Mouse (Mus musculus) gonadal fat pad, adult 2 months (tissue): Measurements from ENCODE around the gene Otulinl. TPM values are rescaled to one million over a fixed set of nuclear protein-coding genes. Genes with fewer than 3 reads are reported as not detected.
A peak's percentile ranks its signal among the peaks of the same experiment; 100 is the strongest.

Experiments used
- DNase-seq: peaks from one replicate; pipeline ENCODE4 v3.0.0-alpha.2; 2012; ENCODE audit warnings: low read depth
- polyA plus RNA-seq: library from polyadenylated mRNA; depleted of rRNA; stranded (reverse); fragments of >200 nt; gene quantifications from 2 replicates; pipeline ENCODE4 v1.2.3, GENCODE M21; 2012

The Otulinl gene
- polyA plus RNA-seq, 1 experiment = 7.3 TPM

DNA sequence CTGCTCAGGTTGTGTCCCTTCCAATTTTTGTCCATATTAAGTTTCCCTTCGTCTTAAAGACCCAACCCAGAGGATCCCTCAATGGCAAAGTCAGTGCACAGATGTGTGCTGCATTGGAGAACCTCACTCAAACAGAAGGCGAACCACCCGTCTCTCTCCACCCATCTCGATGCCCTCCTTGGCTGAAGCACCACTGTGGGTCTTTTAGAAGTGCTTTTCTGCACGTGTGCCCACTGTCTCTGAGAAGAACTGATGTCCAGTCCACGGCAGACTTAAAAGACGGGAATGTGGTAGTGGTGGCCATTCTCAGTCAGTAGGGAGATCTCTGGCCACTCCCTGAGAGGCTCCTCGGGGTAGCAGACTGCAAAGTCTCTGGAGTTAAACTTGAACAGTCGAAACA lies 24.8 kb downstream of the Otulinl start:
- no peak for DNase-seq

DNA sequence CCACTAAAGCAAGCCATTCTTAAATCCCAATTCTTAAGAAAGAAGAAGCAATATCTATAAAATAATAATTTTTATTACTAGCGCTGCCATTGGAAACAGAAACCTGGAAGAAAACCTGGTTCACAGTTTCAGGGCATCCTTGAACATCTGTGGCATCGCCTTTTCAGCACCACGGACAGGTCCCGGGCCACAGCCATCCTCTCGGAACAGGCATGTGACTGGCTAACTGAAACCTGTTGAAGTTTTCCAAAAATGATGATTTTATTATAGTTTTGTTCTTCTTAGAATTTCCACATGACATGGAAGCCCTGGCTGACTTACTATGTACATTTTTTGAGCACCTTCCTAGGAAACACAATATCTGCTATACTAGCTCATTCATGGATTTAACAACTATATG lies 26.4 kb downstream of the Otulinl start:
- no peak for DNase-seq

DNA sequence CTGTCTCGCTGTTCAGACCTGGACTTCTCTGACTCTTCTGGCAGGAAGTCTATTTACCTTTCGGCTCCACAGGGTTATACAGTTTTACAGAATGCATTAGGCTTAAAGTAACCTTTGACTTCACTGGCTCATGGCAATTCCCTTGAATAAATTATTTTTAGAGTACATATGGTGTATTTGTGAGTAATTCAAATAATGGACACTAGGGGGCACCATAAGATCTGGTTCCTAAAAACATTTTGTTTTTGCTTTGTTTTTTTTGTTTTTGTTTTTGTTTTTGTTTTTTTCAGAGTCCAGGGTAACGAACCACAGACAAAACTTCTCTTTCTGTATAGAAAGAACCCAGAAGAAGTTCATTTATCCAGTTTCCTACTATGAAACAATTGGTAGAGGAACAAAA lies 33.7 kb downstream of the Otulinl start:
- no peak for DNase-seq

DNA sequence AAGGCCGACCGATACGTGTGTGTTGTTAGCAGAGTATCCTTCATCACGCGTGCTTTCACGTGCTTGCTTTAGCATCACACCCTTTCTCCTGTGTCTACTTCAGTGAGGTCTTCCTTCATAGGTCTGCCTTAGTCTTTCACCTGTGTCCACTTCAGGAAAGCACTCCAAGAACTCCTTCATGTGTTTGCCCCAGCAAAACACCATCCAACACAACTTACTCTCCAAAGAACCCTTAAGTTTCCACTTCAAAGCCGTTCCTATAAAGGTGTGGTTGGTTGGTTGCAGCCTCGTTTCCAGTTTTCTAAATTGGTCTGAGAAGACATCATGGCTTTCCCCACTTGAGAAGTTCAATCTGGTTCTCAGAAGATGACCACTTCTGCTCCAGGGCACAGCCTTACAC lies 34.7 kb downstream of the Otulinl start:
- DNase-seq = no peak

DNA sequence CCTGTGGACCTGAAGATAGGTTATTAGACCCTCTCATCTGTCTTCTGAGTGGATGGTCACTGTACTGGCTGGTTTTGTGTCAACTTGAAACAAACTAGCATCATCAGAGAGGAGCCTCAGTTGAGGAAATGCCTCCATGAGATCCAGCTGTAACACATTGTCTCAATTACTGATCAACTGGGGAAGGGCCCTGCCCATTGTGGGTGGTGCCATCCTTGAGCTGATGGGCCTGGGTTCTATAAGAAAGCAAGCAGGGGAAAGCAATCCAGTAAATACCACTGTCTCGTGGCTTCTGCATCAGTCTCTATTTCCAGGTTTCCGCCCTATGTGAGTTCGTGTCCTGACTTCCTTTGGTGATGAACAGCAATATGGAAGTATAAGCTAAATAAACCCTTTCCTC lies 36.1 kb downstream of the Otulinl start:
- no peak for DNase-seq

DNA sequence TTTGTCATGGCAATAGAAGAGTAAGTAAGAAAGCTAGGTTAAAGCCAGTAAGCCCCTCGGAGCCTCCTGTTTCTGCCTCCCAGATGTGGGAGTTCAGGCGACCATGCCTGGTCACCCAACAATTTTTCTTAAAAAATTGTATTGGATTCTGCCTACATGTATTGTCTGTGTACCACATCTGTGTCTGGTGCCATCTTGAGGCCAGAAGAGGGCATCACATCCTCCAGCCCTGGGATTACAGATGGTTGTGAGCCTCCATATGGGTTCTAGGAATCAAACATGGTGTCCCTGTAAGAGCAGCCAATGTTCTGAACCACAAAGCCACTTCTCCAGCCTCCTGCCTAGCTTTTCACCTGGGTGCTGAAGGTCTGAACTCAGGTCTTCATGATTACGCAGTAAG lies 38.5 kb downstream of the Otulinl start:
- DNase-seq = no peak

DNA sequence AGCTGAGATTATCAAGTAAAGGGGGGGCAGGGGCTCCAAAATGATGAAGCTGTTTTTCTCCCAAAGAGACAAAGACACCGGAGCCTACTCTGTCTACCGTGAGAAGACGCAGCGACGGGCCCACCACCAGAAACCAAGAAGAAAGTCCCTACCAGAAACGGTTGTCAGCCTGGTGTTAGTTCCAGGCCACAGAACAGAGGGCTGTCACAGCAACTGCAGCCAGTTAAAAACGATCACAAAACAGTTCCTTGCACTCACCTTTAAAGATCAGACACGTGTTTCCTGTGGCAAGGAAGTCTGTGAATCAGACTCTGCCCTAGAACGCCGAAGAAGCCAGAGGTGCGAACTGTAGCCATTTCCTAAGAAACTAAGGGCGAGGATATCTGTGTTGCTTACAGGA lies 40.2 kb downstream of the Otulinl start:
- no peak for DNase-seq

DNA sequence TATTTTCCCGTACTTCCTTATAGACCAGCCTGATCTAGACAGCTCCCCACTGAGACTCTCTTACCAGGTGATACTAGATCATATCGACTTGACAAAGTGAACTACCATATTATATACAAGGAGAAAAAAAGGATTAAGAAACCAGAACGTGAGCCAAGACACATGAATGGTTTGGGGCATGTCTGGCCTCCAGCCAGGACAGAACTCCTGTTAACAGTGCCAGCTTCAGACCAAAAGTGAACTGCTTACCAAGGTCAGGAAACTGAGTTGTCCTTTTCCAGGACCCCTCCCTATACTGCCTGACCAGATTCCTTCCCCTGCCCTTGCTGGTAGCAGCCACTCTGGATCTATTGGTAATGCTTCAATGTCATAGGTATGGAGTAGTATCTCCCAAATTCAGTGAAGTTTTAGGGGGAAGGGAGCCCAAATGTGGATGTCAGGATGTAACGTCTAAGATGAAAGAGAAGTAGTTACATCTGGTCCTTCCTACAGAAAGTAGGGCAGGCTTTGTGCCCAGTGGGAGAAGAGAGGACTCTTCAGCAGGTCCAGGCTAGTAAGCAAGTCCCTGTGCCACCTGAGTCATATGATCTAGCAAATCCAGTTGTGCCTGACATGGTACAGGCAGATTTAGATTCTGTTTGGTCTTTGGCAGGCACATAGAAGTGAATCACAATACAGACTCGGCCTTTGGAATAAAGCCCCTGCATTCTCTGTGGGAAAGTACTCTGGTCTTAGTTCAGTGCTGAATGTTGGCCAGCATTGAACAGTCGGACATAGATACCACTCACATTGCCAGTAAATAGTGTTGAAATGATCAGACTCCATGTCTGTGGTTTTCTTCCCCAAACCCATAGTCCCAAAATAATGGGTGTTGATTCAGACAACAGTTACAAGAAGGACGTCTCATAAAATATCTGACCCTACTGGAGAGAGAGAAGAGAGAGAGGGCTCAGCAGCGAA lies 47.2 kb downstream of the Otulinl start:
- peak; percentile 95 for DNase-seq

DNA sequence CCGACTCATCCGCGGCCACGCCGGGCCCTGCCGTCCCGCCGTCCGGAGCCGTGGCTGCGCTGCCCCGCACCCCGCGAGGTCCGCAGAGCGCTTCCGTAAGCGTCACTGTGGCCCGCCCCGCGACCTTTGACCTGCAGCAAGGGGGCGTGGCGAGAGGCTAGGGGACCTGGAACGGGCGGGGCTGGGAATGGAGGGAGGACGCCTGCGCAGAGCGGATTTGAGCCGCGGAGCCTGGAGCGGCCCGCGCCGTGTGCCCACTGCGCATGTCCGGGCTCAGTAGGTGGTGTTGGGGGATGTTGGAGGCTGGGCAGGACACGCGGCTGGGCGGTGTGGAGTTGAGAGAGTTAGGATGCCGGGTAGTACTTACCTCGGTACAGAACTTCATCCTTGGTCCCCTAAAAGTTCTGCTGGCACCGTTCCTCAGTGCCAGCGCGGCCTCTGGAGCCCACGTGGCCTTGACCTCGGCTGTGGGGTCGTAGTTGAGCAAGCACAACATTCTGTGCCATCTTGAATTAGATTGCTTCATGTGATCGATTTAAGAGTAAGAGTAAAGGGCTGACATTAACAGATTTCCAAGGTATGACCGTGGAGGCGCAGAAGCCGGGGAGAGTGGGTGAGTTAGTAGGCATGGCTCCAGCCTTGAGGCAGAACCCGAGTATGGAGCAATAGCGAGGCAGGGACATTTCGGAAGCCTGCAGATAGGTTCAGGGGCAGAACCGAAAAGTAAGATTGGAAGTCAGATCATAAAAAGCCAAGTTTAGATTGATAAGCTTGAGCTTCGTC lies 50.6 kb downstream of the Otulinl start, which contains the start of gene Otulin:
Gene Otulin, minus strand, starts transcription at position 93 of the 783 bp plus-strand sequence.
- peak; percentile 60 for DNase-seq

DNA sequence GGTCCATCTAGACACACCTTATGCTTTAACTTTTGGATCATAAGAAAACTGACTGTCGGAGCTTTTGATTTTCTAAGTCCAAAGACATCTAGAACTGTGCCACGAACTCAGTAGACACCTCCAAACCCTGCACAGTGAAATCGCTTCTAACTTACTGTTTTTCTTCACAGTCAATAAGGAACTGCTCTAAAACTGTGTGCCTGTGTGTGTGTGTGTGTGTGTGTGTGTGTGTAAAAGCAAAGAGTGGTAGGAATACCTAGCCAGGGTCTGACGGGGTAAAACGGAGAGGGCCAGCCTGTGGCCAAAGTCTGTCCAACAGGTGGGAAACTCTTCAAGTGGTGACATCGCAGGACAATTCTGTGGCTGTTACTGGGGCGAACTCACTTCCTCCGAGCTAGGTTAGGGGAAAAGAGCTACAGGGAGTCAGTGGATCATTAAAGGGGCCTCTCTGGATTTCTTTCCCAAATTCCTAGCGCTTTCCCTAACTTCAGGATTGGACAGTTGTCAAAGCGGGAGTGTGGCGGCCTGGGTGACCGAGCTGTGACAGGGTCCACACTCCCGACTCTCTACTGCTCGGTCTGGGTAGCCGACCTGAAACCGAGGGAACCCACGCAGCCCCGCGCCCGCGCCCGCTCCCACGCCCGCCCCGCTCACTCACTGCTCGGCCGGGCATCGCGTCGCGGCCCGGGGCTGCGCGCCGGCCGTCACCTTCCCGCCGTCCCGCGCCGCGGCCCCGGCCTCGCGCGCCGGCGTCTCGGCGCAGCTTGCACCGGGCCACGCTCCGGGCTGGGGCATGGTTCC lies 51.4 kb downstream of the Otulinl start:
- no peak for DNase-seq

DNA sequence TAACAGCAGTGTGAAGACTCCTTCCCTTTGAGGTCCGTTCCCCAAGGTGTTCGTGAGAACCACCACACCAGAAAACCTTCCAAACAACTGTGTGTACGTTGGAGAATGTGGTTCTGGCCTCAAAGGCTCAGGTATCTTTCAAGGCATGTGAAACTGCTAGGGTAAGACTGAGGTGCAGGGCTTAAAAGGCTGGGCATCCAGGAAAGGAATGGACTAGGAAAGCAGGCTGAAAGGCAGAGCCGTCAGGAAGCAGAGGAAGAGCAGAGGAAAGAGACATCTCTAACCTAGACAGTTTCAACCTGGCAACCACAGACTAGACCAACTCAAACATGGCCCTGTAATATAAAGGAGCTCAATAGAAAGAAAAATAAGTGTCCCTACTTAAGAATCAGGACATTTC lies 52.3 kb downstream of the Otulinl start:
- DNase-seq = no peak

DNA sequence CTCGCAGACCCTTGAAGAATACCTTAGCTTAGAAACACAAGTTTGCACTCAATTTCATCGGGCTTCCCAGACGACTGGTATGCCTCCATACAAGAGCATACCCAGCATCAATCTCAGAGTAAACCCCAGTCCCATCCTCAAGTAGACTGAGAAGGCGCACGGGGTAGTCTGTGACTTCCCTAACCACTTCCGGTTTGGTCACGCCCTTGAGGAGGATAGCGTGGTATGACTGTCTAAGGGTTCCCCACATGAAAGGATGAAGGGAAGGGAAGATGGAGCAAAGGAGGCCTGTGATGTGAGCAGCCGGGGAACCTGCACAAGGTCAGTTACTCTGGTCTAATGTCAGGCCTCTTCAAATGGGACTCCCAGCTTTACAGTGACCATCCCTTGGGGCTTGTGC lies 53.6 kb downstream of the Otulinl start:
- DNase-seq = no peak

DNA sequence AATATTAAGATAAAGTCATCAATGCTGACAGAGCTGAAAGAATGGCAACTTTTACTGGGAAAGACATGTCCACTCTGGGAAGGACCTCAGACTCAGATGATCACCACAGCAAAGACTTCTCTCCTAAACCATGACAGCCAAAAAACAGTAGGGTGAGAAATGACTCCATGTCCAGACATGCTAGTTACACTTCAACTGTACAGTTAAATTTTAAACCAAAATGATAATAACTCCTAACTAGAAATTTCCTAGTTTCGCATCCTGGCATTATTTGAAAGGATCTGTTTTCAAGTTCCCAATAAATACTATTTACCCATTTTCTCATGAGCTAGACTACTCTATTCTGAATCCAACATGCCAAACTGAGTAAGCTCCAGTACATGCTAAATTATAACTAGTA lies 55.1 kb downstream of the Otulinl start:
- DNase-seq = no peak

DNA sequence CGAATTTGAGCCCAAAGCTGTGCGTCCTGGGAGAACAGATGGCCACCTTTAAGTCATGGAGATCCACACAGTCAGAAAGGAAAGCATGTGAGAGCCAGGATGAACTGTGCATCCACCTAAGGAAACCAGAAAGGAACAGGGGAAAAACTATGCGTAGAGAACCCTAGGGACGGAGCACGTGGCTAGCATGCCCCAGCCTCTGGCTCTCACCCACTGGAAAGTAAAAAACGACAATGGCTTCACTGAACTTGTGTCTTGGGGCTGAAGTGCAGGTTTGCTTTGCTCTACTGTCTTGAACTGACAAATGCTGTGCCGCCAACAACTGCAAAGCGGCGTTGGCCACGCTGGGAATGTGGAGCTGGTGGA lies 55.5 kb downstream of the Otulinl start:
- no peak for DNase-seq

DNA sequence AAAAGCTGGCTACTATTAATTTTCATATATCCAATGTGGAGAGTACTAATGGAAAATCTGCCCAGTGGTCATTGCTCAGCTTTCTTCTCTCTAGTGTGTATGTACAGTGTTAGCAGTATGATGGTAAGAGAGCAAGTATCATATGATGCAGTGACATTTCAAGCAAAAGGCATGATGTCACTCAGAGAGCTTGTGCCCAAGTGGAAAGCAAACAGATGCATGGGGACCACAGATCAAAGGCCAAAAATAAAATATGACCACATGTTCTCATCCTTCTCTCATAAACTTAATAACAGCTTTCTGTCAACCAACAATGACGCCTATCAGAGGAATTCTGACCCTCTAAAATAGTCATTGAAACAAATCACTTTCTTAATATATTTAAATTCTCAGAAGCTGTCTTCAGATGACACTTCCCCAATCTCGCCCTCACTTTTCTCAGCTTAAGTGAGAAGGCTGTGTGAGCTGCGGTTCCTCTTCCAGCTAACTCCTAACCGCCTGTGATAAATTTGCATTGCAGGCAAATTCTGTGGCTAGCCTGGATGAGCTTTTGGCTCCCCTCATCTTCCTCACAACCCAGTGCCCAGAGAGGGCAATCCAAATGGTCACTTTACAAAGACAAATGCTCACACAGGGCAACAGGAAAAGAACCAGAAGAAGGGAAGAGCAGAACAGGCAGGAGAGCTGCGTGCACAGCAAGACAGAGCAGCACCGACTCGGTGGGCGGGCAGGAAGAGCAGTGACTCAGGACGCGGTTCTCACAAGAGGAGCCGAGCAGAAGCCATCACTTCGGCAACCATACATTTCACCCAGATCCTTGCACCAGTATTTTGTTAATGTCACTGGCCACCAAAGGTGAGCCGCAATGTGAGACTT lies 56.1 kb downstream of the Otulinl start:
- no peak for DNase-seq

DNA sequence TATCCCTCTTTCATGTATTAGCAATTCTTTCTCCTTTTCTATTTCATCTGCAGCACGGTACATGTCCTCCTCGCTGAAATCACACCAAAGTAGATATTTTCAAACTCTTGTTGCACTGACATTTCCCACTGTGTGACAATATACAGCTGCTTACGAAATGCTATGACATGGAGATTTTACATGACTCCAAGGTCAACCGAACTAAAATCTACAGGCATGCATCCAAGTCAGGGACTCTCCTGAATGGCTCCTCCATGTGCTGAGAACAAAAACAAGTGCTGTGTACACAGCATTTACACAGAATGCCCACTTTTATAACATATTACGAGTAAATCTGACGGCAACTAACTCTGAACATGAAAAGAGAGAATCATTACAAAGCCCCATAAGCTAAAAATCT lies 58.1 kb downstream of the Otulinl start:
- no peak for DNase-seq

DNA sequence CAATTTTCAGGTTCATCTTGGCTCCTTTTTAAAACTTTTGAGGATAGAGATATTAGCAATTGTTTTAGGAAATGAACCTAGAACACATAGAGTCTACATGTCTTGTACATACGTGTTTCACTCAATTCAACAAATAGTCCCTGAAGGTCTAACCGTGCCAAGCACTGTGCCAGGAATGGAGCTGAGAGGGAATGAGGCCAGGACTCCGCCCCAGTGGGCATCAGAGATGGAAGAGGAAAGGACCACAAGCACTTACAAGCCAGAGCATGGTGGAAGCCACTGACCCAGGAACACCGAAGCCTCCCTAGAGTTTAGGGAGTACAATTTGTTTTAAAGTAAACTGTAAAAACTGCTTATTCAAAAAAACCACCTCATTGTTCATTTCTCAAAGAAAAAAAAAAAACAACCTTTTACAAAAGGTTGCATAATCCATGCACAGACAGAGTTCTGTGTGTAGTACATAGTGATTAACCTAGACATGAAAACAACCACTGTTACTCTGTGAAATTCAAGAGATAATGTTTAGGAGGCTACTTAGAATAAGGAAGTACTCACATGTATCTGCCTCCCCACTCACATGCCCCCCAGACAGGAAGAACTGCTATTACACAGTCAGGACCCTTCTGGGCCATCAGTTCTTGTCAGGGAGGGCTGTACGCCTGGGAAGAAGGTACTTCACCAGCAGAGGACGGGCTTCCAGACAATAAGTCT lies 60.7 kb downstream of the Otulinl start:
- DNase-seq = no peak

DNA sequence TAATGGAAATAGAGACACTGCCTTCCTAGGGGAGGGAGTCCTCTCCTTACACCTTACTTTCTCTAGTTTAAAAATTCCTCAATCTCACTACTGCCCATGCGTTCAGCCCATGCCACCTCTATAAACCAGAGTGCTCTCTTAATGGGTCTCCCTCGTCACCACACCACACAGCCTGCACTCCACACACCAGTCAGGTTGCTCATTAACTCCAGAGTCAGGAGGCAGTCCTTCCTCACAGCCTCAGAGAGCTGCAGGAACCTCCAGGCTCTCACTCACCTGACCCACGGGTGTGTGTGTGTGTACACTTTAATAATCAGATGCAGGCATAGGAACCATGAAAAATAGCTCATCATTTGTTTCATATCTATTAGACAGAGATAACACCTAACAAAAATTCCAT lies 61.7 kb downstream of the Otulinl start:
- DNase-seq = no peak

DNA sequence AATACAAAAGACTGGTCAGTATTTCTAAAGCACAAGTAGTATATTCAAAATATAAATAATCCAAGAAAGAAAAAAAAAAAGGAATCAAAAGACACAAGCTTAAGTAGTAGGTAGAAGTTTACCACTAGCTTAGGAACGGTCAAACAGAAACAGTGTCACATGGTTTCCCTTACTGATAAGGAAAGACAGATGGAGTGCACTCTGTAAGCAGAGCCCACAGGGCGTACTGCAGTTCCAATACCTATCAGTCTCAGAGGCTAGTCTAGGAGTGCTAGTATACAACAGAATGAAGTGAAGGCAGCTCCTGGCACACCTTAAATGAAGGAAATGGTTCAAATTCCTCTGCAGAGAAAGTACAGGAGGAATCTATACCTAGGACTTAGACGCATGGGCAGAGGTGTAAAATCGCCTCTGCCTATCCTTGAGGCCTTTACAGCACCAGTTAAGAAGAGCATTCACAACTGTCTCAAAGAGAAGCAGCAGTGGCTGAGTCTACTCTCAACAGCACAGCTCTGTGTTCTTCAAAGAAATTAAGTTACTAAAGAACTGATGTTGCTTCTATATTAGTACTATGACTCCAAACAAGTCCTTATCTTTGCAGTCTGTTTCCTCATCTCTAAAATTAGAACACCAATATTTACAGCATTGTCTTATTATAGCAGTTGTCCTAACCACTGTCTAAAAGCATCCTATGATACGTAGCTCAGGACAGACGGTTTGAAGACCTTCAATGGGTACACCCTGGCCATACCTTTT lies 62.4 kb downstream of the Otulinl start:
- no peak for DNase-seq

DNA sequence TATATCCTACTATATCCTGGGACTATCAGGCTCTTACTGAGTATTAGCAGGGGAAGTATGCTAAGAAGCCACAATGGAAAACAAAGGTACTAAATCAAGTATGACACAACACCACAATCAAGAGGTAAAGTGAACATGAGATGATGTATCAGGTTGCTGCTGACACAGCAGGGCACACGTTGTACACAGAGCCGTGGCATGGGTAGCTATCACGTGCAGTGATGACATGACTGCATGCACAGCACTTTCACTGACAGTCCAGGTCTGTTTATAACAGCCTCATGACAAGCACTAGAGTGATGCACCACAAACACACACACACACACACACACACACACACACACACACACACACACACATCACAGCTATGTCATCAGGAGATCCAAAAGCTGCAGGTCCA lies 64.2 kb downstream of the Otulinl start:
- no peak for DNase-seq
